Comparison of ENCODE assay signal across 16 mouse cellular contexts in genomic region chr11:46115411-46116173, GRCm38 (mm10). TPM values are rescaled to one million over a fixed set of nuclear protein-coding genes. Genes with fewer than 3 reads are reported as not detected.
DNase-seq lines count a peak whose midpoint lies in the region; TF ChIP-seq lines count a peak whose summit lies in the region.
"Had no signal": no experiment of that assay in that cellular context is flagged by ENCODE, and none has a peak within 500 bp of the region (broad histone marks: within the 10 kb centered on the region; RNA-seq: fewer than 3 reads in every experiment).

No protein-coding gene starts in this region.

- peaks cover 89% of the 10 kb centered on the region for H3K4me1 ChIP-seq in E14TG2a.4 (replicated peaks; ENCODE audit: low read depth, low read length)
- peaks cover 10% of the 10 kb centered on the region for H3K4me1 ChIP-seq in cerebellum, adult 2 months (ENCODE audit: control insufficient read depth, insufficient read depth, low read length)
- H3K4me1 ChIP-seq: midbrain, embryonic 12.5 days had no signal

- TF ChIP-seq CTCF in E14TG2a.4 (conservative IDR thresholded peaks at IDR 0.05; ENCODE audit: low read length), result no peak
- no peak for TF ChIP-seq CTCF in cerebellum, adult 2 months (IDR thresholded peaks at IDR 0.05; ENCODE audit: borderline replicate concordance, insufficient read depth, low read depth, low read length)

- peaks cover 91% of the 10 kb centered on the region for H3K36me3 ChIP-seq in E14TG2a.4 (ENCODE audit: insufficient read depth, low read length)

- no peak overlapping the region for H3K27ac ChIP-seq in cerebellum, adult 2 months (ENCODE audit: insufficient read depth, low read length)
- H3K27ac ChIP-seq: embryonic facial prominence, embryonic 10.5 days; hindbrain, embryonic 14.5 days; limb, embryonic 13.5 days; midbrain, embryonic 12.5 days had no signal

- no peak for TF ChIP-seq POLR2A in cerebellum, adult 2 months (IDR thresholded peaks at IDR 0.05; ENCODE audit: borderline replicate concordance, insufficient read depth, low read length)

- peak; percentile 90 for DNase-seq in heart, adult 11 months
- DNase-seq in heart, postnatal 14 days, result no peak
- DNase-seq in adrenal gland, postnatal 25 days, result peak; percentile 13
- DNase-seq in kidney, postnatal 4 days, result peak; percentile 36 to 61
- no peak for DNase-seq in cerebellum, adult 2 months
- DNase-seq in natural killer cell, adult 2 months (ENCODE audit: low spot score in 2 of 2), result no peak
- DNase-seq: cerebellum, adult 9-11 months; liver, postnatal 0 days; thymus, adult 2 months had no signal

- WGBS in cerebellum, adult 2 months, result 78% methylated on average over 9 of the region's 9 CpGs

- H3K9me3 ChIP-seq in E14TG2a.4 (ENCODE audit: low read length), result peaks cover 31% of the 10 kb centered on the region
- H3K9me3 ChIP-seq: embryonic facial prominence, embryonic 10.5 days; limb, embryonic 13.5 days; midbrain, embryonic 12.5 days had no signal

- no peaks in the 10 kb centered on the region for H3K27me3 ChIP-seq in E14TG2a.4 (ENCODE audit: insufficient read depth, low read length)
- H3K27me3 ChIP-seq in cerebellum, adult 2 months (ENCODE audit: control insufficient read depth, insufficient read depth, low read length), result no peaks in the 10 kb centered on the region
- H3K27me3 ChIP-seq: limb, embryonic 13.5 days; midbrain, embryonic 12.5 days; Patski had no signal

- intact Hi-C loops in heart, postnatal 14 days (cut with DNase I), result no loop called here

- peak overlapping the region; percentile 66 for H3K4me3 ChIP-seq in E14TG2a.4 (replicated peaks; ENCODE audit: low read length)
- H3K4me3 ChIP-seq in cerebellum, adult 2 months (replicated peaks; ENCODE audit: insufficient read depth, low read depth, low read length), result no peak overlapping the region
- H3K4me3 ChIP-seq: embryonic facial prominence, embryonic 10.5 days; limb, embryonic 13.5 days; midbrain, embryonic 12.5 days had no signal

RNA-seq across cellular contexts. Expression of gene Nipal4, which starts 50.7 kb away (rescaled TPM):
- under 1 TPM; 0.07 to 0.24 TPM for total RNA-seq in heart, postnatal 14 days (2021)
- 0.09 TPM in 1 of 2 replicates, not detected in the other for total RNA-seq in adrenal gland, postnatal 25 days (2021)
- polyA plus RNA-seq in cerebellum, adult 2 months (2012; rRNA removed), result 6.6 and 8.4 TPM in 2 replicates
- total RNA-seq: gastrocnemius, adult 8-10 months had no signal
- polyA plus RNA-seq: liver, postnatal 0 days; Patski had no signal

RNA-seq across cellular contexts. Expression of gene Adam19, which starts 59.8 kb away (rescaled TPM):
- total RNA-seq in heart, postnatal 14 days (2021), result 10 to 100 TPM; 56.8 to 77.7 TPM
- total RNA-seq in adrenal gland, postnatal 25 days (2021), result 6.1 and 7.0 TPM in 2 replicates
- 9.8 and 11.4 TPM in 2 replicates for polyA plus RNA-seq in cerebellum, adult 2 months (2012; rRNA removed)

Comparison
In these comparisons a context has a peak if more than half of its experiments do, and no peak if none do; other contexts are left out.
1. DNase-seq: peak in heart, adult 11 months (single experiment), adrenal gland, postnatal 25 days (single experiment) and kidney, postnatal 4 days (2 of 2); none in heart, postnatal 14 days (0 of 2), cerebellum, adult 2 months (0 of 2) and natural killer cell, adult 2 months (0 of 2).